Mouse (Mus musculus) limb, embryonic 14.5 days (tissue): ENCODE results near the gene Hoxc13. TPM values are rescaled to one million over a fixed set of nuclear protein-coding genes. Genes with fewer than 3 reads are reported as not detected.

ENCODE experiments used
- ATAC-seq: fragments of 200-750 bp; cut with Nextera tagmentation; 2 replicates; pipeline ENCODE4 v1.8.0; 2017; ENCODE audit warnings: low read depth, moderate number of reproducible peaks, moderate TSS enrichment; ENCODE audit not compliant: low FRiP score
- DNase-seq: peaks from one replicate; pipeline ENCODE4 v3.0.0-alpha.2; 2015; ENCODE audit warnings: low spot score
- H3K27ac ChIP-seq: fragments of 300-500 bp; sonication (generic); replicated peaks from 2 replicates; pipeline ENCODE4 v1.5.1; 2014; ENCODE audit warnings: low read depth, mild to moderate bottlenecking, low read length, moderate library complexity, mixed read lengths
- H3K27me3 ChIP-seq: fragments of 300-500 bp; sonication (generic); 2 replicates; pipeline ENCODE4 v1.6.1; 2014; ENCODE audit warnings: low read length, mixed read lengths; ENCODE audit not compliant: control insufficient read depth, insufficient read depth
- H3K36me3 ChIP-seq: fragments of 300-500 bp; sonication (generic); 2 replicates; pipeline ENCODE4 v1.6.1; 2014; ENCODE audit warnings: mild to moderate bottlenecking, low read length, moderate library complexity, mixed read lengths; ENCODE audit not compliant: control insufficient read depth, insufficient read depth
- H3K4me1 ChIP-seq: fragments of 300-500 bp; sonication (generic); 2 replicates; pipeline ENCODE4 v1.6.1; 2014; ENCODE audit warnings: antibody characterized with exemption, low read length, mixed read lengths; ENCODE audit not compliant: control insufficient read depth, insufficient read depth
- H3K4me2 ChIP-seq: fragments of 300-500 bp; sonication (generic); replicated peaks from 2 replicates; pipeline ENCODE4 v1.6.1; 2014; ENCODE audit warnings: low read depth, mild to moderate bottlenecking, low read length, moderate library complexity; ENCODE audit not compliant: severe bottlenecking
- H3K4me3 ChIP-seq: fragments of 300-500 bp; sonication (generic); replicated peaks from 2 replicates; pipeline ENCODE4 v1.5.1; 2014; ENCODE audit warnings: low read length
- H3K9ac ChIP-seq: fragments of 300-500 bp; sonication (generic); 2 replicates; pipeline ENCODE4 v1.6.1; 2014; ENCODE audit warnings: mild to moderate bottlenecking, low read depth, low read length, moderate library complexity; ENCODE audit not compliant: severe bottlenecking
- H3K9me3 ChIP-seq: fragments of 300-500 bp; sonication (generic); 2 replicates; pipeline ENCODE4 v1.6.1; 2016; ENCODE audit warnings: low read length; ENCODE audit not compliant: control insufficient read depth
- POLR2A ChIP-seq: fragments of 200-500 bp; IDR thresholded peaks from 2 replicates; pipeline ENCODE4 v1.8.0; 2012; ENCODE audit warnings: inconsistent platforms, mild to moderate bottlenecking, moderate library complexity, borderline replicate concordance; ENCODE audit not compliant: insufficient read depth, insufficient read length; ENCODE audit errors: extremely low read depth
- WGBS: fragments of 180-500 bp; shearing (Covaris S2); extraction: QIAGEN DNeasy Blood & Tissue Kit; methylation state at CpG from one replicate; pipeline ENCODE4 v1.1.7; 2014; 5-methylcytosine and 5-hydroxymethylcytosine counted together
- microRNA-seq: library from miRNA; unstranded; fragments of <30 nt; microRNA quantifications from one replicate; pipeline ENCODE4, GENCODE M21; 2016
- polyA plus RNA-seq, 2 experiments: library from polyadenylated mRNA; depleted of rRNA in 1 of 2; stranded (reverse) in 1 of 2; unstranded in 1 of 2; fragments of >200 nt; fragmentation: Nextera tagmentation in 1 of 2; extraction: Ambion mirVana in 1 of 2; gene quantifications; 2 replicates each; pipeline versions ENCODE4 v1.2.1 to v1.2.3; 2012 to 2014

The Hoxc13 gene
- polyA plus RNA-seq, 2 experiments, result 2.9 to 6.1 TPM

GRCm38 (mm10) chr15:102975034-102975433 lies 54.1 kb downstream of the Hoxc13 start:
- Histone ChIP-seq H3K4me3 (peak overlapping the region; percentile 26), H3K27ac (no peak overlapping the region), H3K27me3 (peaks cover 95% of the 10 kb centered on the region), H3K9me3 (no peaks in the 10 kb centered on the region), H3K4me1 (peaks cover 5% of the 10 kb centered on the region; the same call in 1 of the 2 replicates), H3K9ac (no peak overlapping the region), H3K36me3 (no peaks in the 10 kb centered on the region), H3K4me2 (peak overlapping the region; percentile 43)
- DNase-seq (no peak), ATAC-seq (no peak)
- WGBS, result 9% methylated on average over 7 of the region's 7 CpGs
- no peak for TF ChIP-seq POLR2A

- no peaks in the 10 kb centered on the region for H3K36me3 ChIP-seq
- H3K4me2 ChIP-seq, result peak overlapping the region; percentile 43
- ATAC-seq, result no peak
- 1% methylated on average over 21 of the region's 21 CpGs for WGBS
- peak overlapping the region; percentile 46; the same call in 1 of the 2 replicates for H3K9ac ChIP-seq
- H3K9me3 ChIP-seq, result no peaks in the 10 kb centered on the region
- no peak for TF ChIP-seq POLR2A
- peak overlapping the region; percentile 26 for H3K4me3 ChIP-seq
- H3K4me1 ChIP-seq, result peaks cover 5% of the 10 kb centered on the region; the same call in 1 of the 2 replicates
- no peak for DNase-seq
- H3K27ac ChIP-seq, result no peak overlapping the region
- peaks cover 95% of the 10 kb centered on the region for H3K27me3 ChIP-seq
Measured at GRCm38 (mm10) chr15:102975688-102976111, 54.8 kb downstream of the Hoxc13 start.

- Histone ChIP-seq H3K4me1 (peaks cover 5% of the 10 kb centered on the region; the same call in 1 of the 2 replicates), H3K4me3 (peak within 1 kb of the TSS; percentile 26), H3K36me3 (no peaks in the 10 kb centered on the region), H3K27me3 (peaks cover 95% of the 10 kb centered on the region), H3K9me3 (no peaks in the 10 kb centered on the region), H3K4me2 (peak within 1 kb of the TSS; percentile 43), H3K27ac (0 out of 2 replicates have a peak within 1 kb of the TSS, but pooled peaks have one; percentile 38), H3K9ac (peak within 1 kb of the TSS; percentile 46)
- WGBS, result 2% methylated on average over 18 of the region's 20 CpGs
- DNase-seq, result no peak
- no peak for TF ChIP-seq POLR2A
- no peak for ATAC-seq
Measured at GRCm38 (mm10) chr15:102976171-102976570, 55.3 kb downstream of the Hoxc13 start, which contains the start of gene Hoxc9. TSS of gene Hoxc9 (plus strand) at chr15:102976439.

GRCm38 (mm10) chr15:102976631-102977422 lies 55.9 kb downstream of the Hoxc13 start:
- H3K27me3 ChIP-seq, result peaks cover 96% of the 10 kb centered on the region
- H3K4me3 ChIP-seq, result peak overlapping the region; percentile 26
- 1% methylated on average over 37 of the region's 37 CpGs for WGBS
- H3K27ac ChIP-seq, result 0 out of 2 replicates have a peak overlapping the region, but pooled peaks have one; percentile 38
- ATAC-seq (no peak), DNase-seq (no peak)
- H3K4me1 ChIP-seq, result peaks cover 9% of the 10 kb centered on the region
- no peaks in the 10 kb centered on the region for H3K9me3 ChIP-seq
- H3K4me2 ChIP-seq, result peak overlapping the region; percentile 43
- no peaks in the 10 kb centered on the region for H3K36me3 ChIP-seq
- TF ChIP-seq POLR2A, result no peak
- H3K9ac ChIP-seq, result peak overlapping the region; percentile 46

GRCm38 (mm10) chr15:102977423-102977974 lies 56.6 kb downstream of the Hoxc13 start:
- WGBS, result 3% methylated on average over 16 of the region's 16 CpGs
- DNase-seq, result no peak
- no peak for ATAC-seq
- no peak overlapping the region for H3K27ac ChIP-seq
- peak overlapping the region; percentile 43 for H3K4me2 ChIP-seq
- H3K9me3 ChIP-seq, result no peaks in the 10 kb centered on the region
- no peak for TF ChIP-seq POLR2A
- peaks cover 9% of the 10 kb centered on the region for H3K4me1 ChIP-seq
- peak overlapping the region; percentile 46 for H3K9ac ChIP-seq
- peak overlapping the region; percentile 26 for H3K4me3 ChIP-seq
- H3K27me3 ChIP-seq, result peaks cover 95% of the 10 kb centered on the region
- H3K36me3 ChIP-seq, result no peaks in the 10 kb centered on the region

Small RNAs within 50 kb of the gene (microRNA-seq; reads per million reads assigned to microRNA genes)
- gene Mir196a-2, result 441 reads per million, percentile 64 among the genes with 10 or more reads in this experiment

Other genes with a start within 250 kb of the Hoxc13 start
- gene Atp5g2, start 248.8 kb upstream of the Hoxc13 start, polyA plus RNA-seq (2012; rRNA removed), result 635 and 699 TPM in 2 replicates
- gene Atp5g2, start 248.8 kb upstream of the Hoxc13 start, polyA plus RNA-seq (2014; fragmentation: Nextera tagmentation; extraction: Ambion mirVana), result 73.6 and 78.4 TPM in 2 replicates
- 54.7 and 57.5 TPM in 2 replicates for gene Calcoco1, start 198.9 kb upstream of the Hoxc13 start, polyA plus RNA-seq (2012; rRNA removed)
- gene Calcoco1, start 198.9 kb upstream of the Hoxc13 start, polyA plus RNA-seq (2014; fragmentation: Nextera tagmentation; extraction: Ambion mirVana), result 56.6 and 62.9 TPM in 2 replicates
- gene Hoxc12, start 15.7 kb downstream of the Hoxc13 start, polyA plus RNA-seq (2012; rRNA removed), result 3.6 and 4.5 TPM in 2 replicates
- gene Hoxc12, start 15.7 kb downstream of the Hoxc13 start, polyA plus RNA-seq (2014; fragmentation: Nextera tagmentation; extraction: Ambion mirVana), result 4.0 and 4.2 TPM in 2 replicates
- gene Hoxc11, start 33.3 kb downstream of the Hoxc13 start, polyA plus RNA-seq (2012; rRNA removed), result 7.4 and 7.6 TPM in 2 replicates
- gene Hoxc11, start 33.3 kb downstream of the Hoxc13 start, polyA plus RNA-seq (2014; fragmentation: Nextera tagmentation; extraction: Ambion mirVana), result 1.4 TPM in 2 replicates
- 9.7 and 14.3 TPM in 2 replicates for gene Hoxc10, start 45.7 kb downstream of the Hoxc13 start, polyA plus RNA-seq (2012; rRNA removed)
- gene Hoxc10, start 45.7 kb downstream of the Hoxc13 start, polyA plus RNA-seq (2014; fragmentation: Nextera tagmentation; extraction: Ambion mirVana), result 5.8 and 6.0 TPM in 2 replicates
- gene Hoxc5, start 46.3 kb downstream of the Hoxc13 start, polyA plus RNA-seq (2012; rRNA removed), result 7.6 and 9.0 TPM in 2 replicates
- 2.6 and 3.5 TPM in 2 replicates for gene Hoxc5, start 46.3 kb downstream of the Hoxc13 start, polyA plus RNA-seq (2014; fragmentation: Nextera tagmentation; extraction: Ambion mirVana)
- gene Hoxc9, start 55.3 kb downstream of the Hoxc13 start, polyA plus RNA-seq (2012; rRNA removed), result 2.1 TPM in 2 replicates
- gene Hoxc9, start 55.3 kb downstream of the Hoxc13 start, polyA plus RNA-seq (2014; fragmentation: Nextera tagmentation; extraction: Ambion mirVana), result 1.1 and 1.3 TPM in 2 replicates
- 3.5 and 3.9 TPM in 2 replicates for gene Hoxc8, start 69.5 kb downstream of the Hoxc13 start, polyA plus RNA-seq (2012; rRNA removed)
- gene Hoxc8, start 69.5 kb downstream of the Hoxc13 start, polyA plus RNA-seq (2014; fragmentation: Nextera tagmentation; extraction: Ambion mirVana), result 1.9 TPM in 2 replicates
- 8.0 and 10.4 TPM in 2 replicates for gene Hoxc6, start 77.2 kb downstream of the Hoxc13 start, polyA plus RNA-seq (2012; rRNA removed)
- gene Hoxc6, start 77.2 kb downstream of the Hoxc13 start, polyA plus RNA-seq (2014; fragmentation: Nextera tagmentation; extraction: Ambion mirVana), result 2.4 and 2.5 TPM in 2 replicates
- 5.9 and 7.5 TPM in 2 replicates for gene Hoxc4, start 97.8 kb downstream of the Hoxc13 start, polyA plus RNA-seq (2012; rRNA removed)
- 1.9 and 3.5 TPM in 2 replicates for gene Hoxc4, start 97.8 kb downstream of the Hoxc13 start, polyA plus RNA-seq (2014; fragmentation: Nextera tagmentation; extraction: Ambion mirVana)
- gene Smug1, start 246.0 kb downstream of the Hoxc13 start, polyA plus RNA-seq (2012; rRNA removed), result 18.6 and 22.4 TPM in 2 replicates
- gene Smug1, start 246.0 kb downstream of the Hoxc13 start, polyA plus RNA-seq (2014; fragmentation: Nextera tagmentation; extraction: Ambion mirVana), result 18.2 and 18.9 TPM in 2 replicates